Mouse (Mus musculus) small intestine, adult 2 months (tissue): ENCODE data around the gene Pkm. TPM values are rescaled to one million over a fixed set of nuclear protein-coding genes. Genes with fewer than 3 reads are reported as not detected.

Experiments
- H3K27ac ChIP-seq: fragments of 200-500 bp; 2 replicates; pipeline ENCODE4 v1.5.1; 2012; ENCODE audit warnings: low read depth, low read length, control low read depth, inconsistent platforms; ENCODE audit not compliant: insufficient read depth
- H3K27me3 ChIP-seq: fragments of 200-500 bp; 2 replicates; pipeline ENCODE4 v1.6.1; 2012; ENCODE audit warnings: mild to moderate bottlenecking, moderate library complexity, low read length, inconsistent platforms; ENCODE audit not compliant: control insufficient read depth, insufficient read depth
- H3K36me3 ChIP-seq: fragments of 200-500 bp; 2 replicates; pipeline ENCODE4 v1.6.1; 2012; ENCODE audit warnings: mild to moderate bottlenecking, low read length, control low read depth, inconsistent platforms; ENCODE audit not compliant: control insufficient read depth, insufficient read depth
- H3K4me1 ChIP-seq: fragments of 200-500 bp; 2 replicates; pipeline ENCODE4 v1.6.1; 2012; ENCODE audit warnings: low read length, inconsistent platforms, mixed read lengths; ENCODE audit not compliant: control insufficient read depth, insufficient read depth, insufficient read length
- H3K4me3 ChIP-seq: fragments of 200-500 bp; 2 replicates; pipeline ENCODE4 v1.5.1; 2012; ENCODE audit warnings: low read depth, mild to moderate bottlenecking, control low read depth, inconsistent platforms, low read length, moderate library complexity
- CTCF ChIP-seq: fragments of 200-500 bp; IDR thresholded peaks from 2 replicates; pipeline ENCODE4 v1.5.1; 2012; ENCODE audit warnings: low read depth, mild to moderate bottlenecking, control low read depth, inconsistent platforms, low read length, moderate library complexity, mixed read lengths; ENCODE audit not compliant: insufficient replicate concordance, insufficient read length; ENCODE audit errors: extremely low read depth
- POLR2A ChIP-seq: fragments of 200-500 bp; IDR thresholded peaks from 2 replicates; pipeline ENCODE4 v1.6.1; 2012; ENCODE audit warnings: low read depth, mild to moderate bottlenecking, control low read depth, inconsistent platforms, low read length, moderate library complexity
- WGBS: fragments of 180-500 bp; shearing (Covaris S2); methylation state at CpG from one replicate; pipeline ENCODE4 v1.1.7; 2018; 5-methylcytosine and 5-hydroxymethylcytosine counted together
- polyA plus RNA-seq: library from polyadenylated mRNA; depleted of rRNA; stranded (reverse); fragments of >200 nt; gene quantifications from 2 replicates; pipeline ENCODE4 v1.2.3, GENCODE M21; 2012; rRNA removed

Gene Pkm
- polyA plus RNA-seq, 1 experiment, result 1,082 TPM

DNA sequence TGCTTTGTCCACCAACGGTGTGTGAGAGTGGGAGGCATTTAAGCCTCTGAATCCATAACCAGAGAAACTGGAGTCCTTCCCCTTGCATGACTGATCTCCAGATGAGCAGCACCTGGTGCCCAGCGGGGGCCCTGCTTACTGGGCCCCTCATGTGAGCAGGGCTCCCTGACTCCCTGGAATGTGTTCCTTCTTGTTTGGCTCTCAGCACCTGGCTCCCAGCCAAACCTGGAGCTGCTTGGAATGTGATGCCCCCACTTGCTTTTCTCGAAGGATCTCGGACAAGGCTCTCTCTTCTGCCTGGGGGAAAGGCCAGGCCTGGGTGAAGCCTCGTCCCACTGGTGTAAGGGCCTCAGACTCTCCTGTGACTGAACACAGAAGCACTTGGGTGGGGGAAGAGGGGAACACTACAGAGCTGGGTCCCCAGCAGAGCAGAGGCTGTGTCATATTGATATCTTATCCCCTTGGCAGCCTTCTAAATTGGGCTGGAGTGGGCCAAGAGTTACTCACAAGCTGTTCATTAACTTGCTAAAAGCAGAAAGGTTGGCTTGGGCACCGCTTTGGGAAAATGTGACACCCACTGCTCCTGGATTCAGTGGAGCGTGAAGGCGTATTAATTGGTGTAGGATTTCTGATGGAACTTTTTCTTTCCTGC, 67.7 kb downstream of the Pkm start:
- H3K36me3 ChIP-seq, result no peaks in the 10 kb centered on the region
- no peak overlapping the region for H3K4me3 ChIP-seq
- H3K27me3 ChIP-seq, result no peaks in the 10 kb centered on the region
- 55% methylated on average over 8 of the region's 8 CpGs for WGBS
- no peak overlapping the region for H3K27ac ChIP-seq
- TF ChIP-seq CTCF (no peak), POLR2A (no peak)
- H3K4me1 ChIP-seq, result no peaks in the 10 kb centered on the region; the same call in 1 of the 2 replicates

DNA sequence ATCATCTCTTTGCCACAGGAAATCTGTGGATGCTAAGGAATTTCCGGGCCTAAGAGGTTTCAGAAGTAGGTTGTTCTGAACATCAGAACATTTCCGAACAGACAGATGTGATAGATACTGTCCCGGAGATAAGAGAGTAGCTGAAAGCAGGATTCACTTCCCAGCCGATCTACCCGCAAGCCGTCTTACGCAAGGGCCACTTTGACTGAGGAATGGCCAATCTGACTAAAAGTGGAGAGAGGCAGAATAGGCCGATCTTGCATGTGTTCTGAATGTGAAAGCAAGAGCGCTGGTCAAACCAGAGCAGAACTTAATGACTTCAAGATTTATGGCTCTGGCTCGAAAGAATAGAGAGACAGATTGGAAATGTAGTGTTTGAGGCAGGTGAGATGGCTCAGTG, 69.3 kb downstream of the Pkm start:
- 58% methylated on average over 10 of the region's 10 CpGs for WGBS
- Histone ChIP-seq H3K4me3 (no peak overlapping the region), H3K27me3 (no peaks in the 10 kb centered on the region), H3K4me1 (no peaks in the 10 kb centered on the region; the same call in 1 of the 2 replicates), H3K27ac (no peak overlapping the region), H3K36me3 (no peaks in the 10 kb centered on the region)
- TF ChIP-seq CTCF (no peak), POLR2A (no peak)

GRCm38 (mm10) chr9:59727569-59728286, 71.6 kb downstream of the Pkm start:
- Histone ChIP-seq H3K27me3 (no peaks in the 10 kb centered on the region), H3K4me1 (no peaks in the 10 kb centered on the region; the same call in 1 of the 2 replicates), H3K27ac (no peak overlapping the region), H3K36me3 (no peaks in the 10 kb centered on the region), H3K4me3 (no peak overlapping the region)
- WGBS, result 87% methylated on average over 11 of the region's 11 CpGs
- TF ChIP-seq CTCF (no peak), POLR2A (no peak)

Other genes starting within 250 kb of the Pkm start
- gene Arih1, start 169.8 kb upstream of the Pkm start, polyA plus RNA-seq, result 8.6 and 22.1 TPM in 2 replicates
- gene Hexa, start 116.8 kb upstream of the Pkm start, polyA plus RNA-seq, result 45.1 and 81.2 TPM in 2 replicates
- gene Tmem202, start 116.5 kb upstream of the Pkm start, polyA plus RNA-seq, result 0.34 TPM in 1 of 2 replicates, not detected in the other
- 0.79 and 1.2 TPM in 2 replicates for gene Celf6, start 78.5 kb upstream of the Pkm start, polyA plus RNA-seq
- 5.7 and 12.1 TPM in 2 replicates for gene Parp6, start 39.1 kb upstream of the Pkm start, polyA plus RNA-seq
- 4.6 and 6.4 TPM in 2 replicates for gene Gramd2, start 23.8 kb downstream of the Pkm start, polyA plus RNA-seq
- 0.75 and 1.5 TPM in 2 replicates for gene Senp8, start 94.3 kb downstream of the Pkm start, polyA plus RNA-seq
- 0.08 and 0.37 TPM in 2 replicates for gene Myo9a, start 94.5 kb downstream of the Pkm start, polyA plus RNA-seq